Mouse (Mus musculus): ENCODE results near the gene Zfp189. TPM values are rescaled to one million over a fixed set of nuclear protein-coding genes. Genes with fewer than 3 reads are reported as not detected.
"Not testable (repeated sequence)": the region's sequence is repeated elsewhere in the genome, so short reads cannot be mapped to it uniquely, and the experiment has no call there.

Gene Zfp189
- 11.6 and 12.3 TPM in 2 replicates for polyA plus RNA-seq (2016; fragmentation: Nextera tagmentation; extraction: Ambion mirVana)

GRCm38 (mm10) chr4:49520572-49521340, at the start of gene Zfp189, which contains the start of gene Mrpl50:
Gene Zfp189 (plus strand): TSS chr4:49521176.
Gene Mrpl50 (minus strand): TSS chr4:49521093.
- WGBS, result under 1% methylated on average over 41 of the region's 41 CpGs
- no peaks in the 10 kb centered on the region for H3K9me3 ChIP-seq (replicated peaks)
- H3K4me1 ChIP-seq, result peaks cover 29% of the 10 kb centered on the region
- peak within 1 kb of the TSS; percentile 90 for H3K27ac ChIP-seq (replicated peaks)
- H3K4me3 ChIP-seq, result peak within 1 kb of the TSS; percentile 75
- no peaks in the 10 kb centered on the region for H3K27me3 ChIP-seq (ENCODE audit: low read depth, poor library complexity, severe bottlenecking)
- DNase-seq (ENCODE audit: low spot score), result peak; percentile 94
- H3K36me3 ChIP-seq, result peaks cover 46% of the 10 kb centered on the region

GRCm38 (mm10) chr4:49473435-49474100, 47.4 kb upstream of the Zfp189 start, which contains the start of gene Acnat1:
Gene Acnat1 (minus strand): TSS chr4:49473912.
- Histone ChIP-seq H3K4me3 (no peak within 1 kb of the TSS), H3K27ac (replicated peaks) (no peak within 1 kb of the TSS), H3K27me3 (ENCODE audit: low read depth, poor library complexity, severe bottlenecking) (no peaks in the 10 kb centered on the region), H3K36me3 (no peaks in the 10 kb centered on the region), H3K4me1 (peaks cover 9% of the 10 kb centered on the region), H3K9me3 (replicated peaks) (no peaks in the 10 kb centered on the region)
- no peak for DNase-seq (ENCODE audit: low spot score)
- 41% methylated on average over 3 of the region's 3 CpGs for WGBS

GRCm38 (mm10) chr4:49474583-49474982, 46.4 kb upstream of the Zfp189 start:
- Histone ChIP-seq H3K27me3 (ENCODE audit: low read depth, poor library complexity, severe bottlenecking) (no peaks in the 10 kb centered on the region), H3K4me1 (peaks cover 15% of the 10 kb centered on the region), H3K27ac (replicated peaks) (no peak overlapping the region), H3K4me3 (no peak overlapping the region), H3K36me3 (no peaks in the 10 kb centered on the region), H3K9me3 (replicated peaks) (no peaks in the 10 kb centered on the region)
- no peak for DNase-seq (ENCODE audit: low spot score)

DNA sequence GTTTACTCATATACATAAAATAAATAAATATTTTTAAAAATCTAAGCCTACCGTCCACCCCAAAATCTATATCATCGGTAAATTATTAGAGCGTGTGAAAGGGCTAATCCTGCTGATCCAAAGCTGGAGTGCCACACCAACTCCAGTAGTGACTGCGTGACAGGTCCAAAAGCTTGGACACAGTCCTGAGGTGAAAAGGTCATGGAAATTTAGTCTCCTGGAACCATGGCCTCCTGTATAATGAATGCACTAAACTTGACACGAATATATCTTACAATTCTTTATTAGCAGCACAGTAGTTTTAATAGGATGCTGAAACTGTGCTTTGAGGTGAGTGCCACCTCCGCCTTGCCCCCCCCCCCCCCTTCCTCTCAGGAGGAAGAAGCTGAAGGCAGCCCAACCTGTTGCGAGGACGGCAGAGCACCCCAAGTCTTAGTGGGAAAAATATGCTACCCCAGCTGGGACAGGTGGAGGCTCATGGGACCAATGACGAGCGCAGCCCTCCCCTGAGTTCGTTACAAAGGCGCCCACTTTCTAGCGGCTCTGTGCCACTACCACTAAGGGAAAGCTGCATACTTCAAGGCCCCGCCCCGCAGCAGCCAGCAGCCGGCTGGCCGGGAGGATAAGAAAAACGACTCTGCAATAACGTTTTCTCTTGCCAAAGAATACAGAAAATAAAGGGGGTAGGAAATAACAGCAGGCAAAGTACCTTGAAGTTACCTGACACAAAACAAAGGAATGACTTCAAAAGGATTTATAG, 42.7 kb upstream of the Zfp189 start:
- H3K4me3 ChIP-seq, result peak overlapping the region; percentile 43
- peak; percentile 20 for DNase-seq (ENCODE audit: low spot score)
- H3K36me3 ChIP-seq, result no peaks in the 10 kb centered on the region
- H3K4me1 ChIP-seq, result peaks cover 24% of the 10 kb centered on the region
- WGBS, result 23% methylated on average over 19 of the region's 19 CpGs
- 0 out of 2 replicates have a peak overlapping the region, but pooled peaks have one; percentile 33 for H3K27ac ChIP-seq (replicated peaks)
- H3K27me3 ChIP-seq (ENCODE audit: low read depth, poor library complexity, severe bottlenecking), result no peaks in the 10 kb centered on the region
- no peaks in the 10 kb centered on the region for H3K9me3 ChIP-seq (replicated peaks)

GRCm38 (mm10) chr4:49479035-49479434, 41.9 kb upstream of the Zfp189 start:
- H3K4me1 ChIP-seq, result peaks cover 21% of the 10 kb centered on the region
- not testable (repeated sequence) for H3K4me3 ChIP-seq; DNase-seq (ENCODE audit: low spot score); H3K9me3 ChIP-seq (replicated peaks); H3K27me3 ChIP-seq (ENCODE audit: low read depth, poor library complexity, severe bottlenecking); H3K36me3 ChIP-seq; H3K27ac ChIP-seq (replicated peaks)
- 10% methylated on average over 2 of the region's 2 CpGs for WGBS

DNA sequence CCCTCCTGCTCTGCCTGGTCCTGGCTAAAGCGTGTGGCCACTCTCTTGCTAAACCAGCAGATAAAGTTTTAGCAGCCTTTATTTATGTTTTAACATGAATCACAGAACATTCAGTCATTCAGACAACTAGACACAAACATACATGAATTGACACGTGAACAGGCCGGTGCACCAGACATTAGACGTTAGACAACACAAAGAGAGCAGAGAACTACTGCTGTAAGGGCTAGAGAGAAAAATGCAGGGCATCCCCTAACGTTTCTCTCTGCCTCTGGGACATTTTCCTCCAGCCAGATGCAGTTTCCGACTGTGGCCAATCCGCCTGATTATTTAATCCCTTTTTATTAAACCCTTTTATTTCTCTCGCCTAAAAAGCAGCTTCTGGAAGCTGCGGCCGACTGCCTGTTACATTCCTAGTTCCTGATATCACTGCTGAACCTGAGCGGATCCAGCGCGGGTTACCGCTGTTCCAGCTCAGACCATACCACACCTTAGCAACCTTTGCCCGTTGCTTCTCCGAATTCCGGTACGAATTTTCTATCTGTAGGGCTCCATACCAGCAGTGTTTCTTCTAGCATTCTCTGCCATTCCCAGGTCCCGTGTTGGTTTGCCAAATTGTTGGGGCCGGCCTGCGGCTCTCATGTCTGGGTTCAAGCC, 40.7 kb upstream of the Zfp189 start:
- Histone ChIP-seq H3K36me3 (no peaks in the 10 kb centered on the region), H3K4me1 (peaks cover 21% of the 10 kb centered on the region), H3K4me3 (no peak overlapping the region), H3K27ac (replicated peaks) (no peak overlapping the region), H3K27me3 (ENCODE audit: low read depth, poor library complexity, severe bottlenecking) (no peaks in the 10 kb centered on the region), H3K9me3 (replicated peaks) (no peaks in the 10 kb centered on the region)
- 26% methylated on average over 21 of the region's 21 CpGs for WGBS
- DNase-seq (ENCODE audit: low spot score), result peak; percentile 14

DNA sequence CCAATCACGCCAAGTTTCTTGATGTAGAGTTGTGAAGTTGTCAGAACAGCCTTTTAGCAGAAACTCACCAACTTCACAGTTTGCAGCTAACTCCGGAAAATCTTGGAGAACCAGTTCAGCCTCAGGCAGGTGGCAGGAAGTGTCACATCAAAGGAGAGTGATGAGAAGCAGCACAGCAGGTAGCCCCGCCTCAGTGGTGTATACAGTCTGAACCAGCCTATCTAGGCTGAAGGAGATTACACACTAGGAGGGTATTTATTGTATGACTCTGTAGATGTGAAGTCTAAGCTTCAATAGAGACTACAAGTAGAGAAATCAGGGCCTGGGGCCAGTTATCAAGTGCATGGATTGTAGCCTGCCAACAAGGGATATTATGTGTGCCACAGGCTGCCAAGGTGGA, 40.1 kb upstream of the Zfp189 start:
- Histone ChIP-seq H3K36me3 (no peaks in the 10 kb centered on the region), H3K4me3 (no peak overlapping the region), H3K4me1 (peaks cover 21% of the 10 kb centered on the region), H3K9me3 (replicated peaks) (no peaks in the 10 kb centered on the region), H3K27me3 (ENCODE audit: low read depth, poor library complexity, severe bottlenecking) (no peaks in the 10 kb centered on the region), H3K27ac (replicated peaks) (no peak overlapping the region)
- no peak for DNase-seq (ENCODE audit: low spot score)
- 54% methylated on average over 3 of the region's 3 CpGs for WGBS

DNA sequence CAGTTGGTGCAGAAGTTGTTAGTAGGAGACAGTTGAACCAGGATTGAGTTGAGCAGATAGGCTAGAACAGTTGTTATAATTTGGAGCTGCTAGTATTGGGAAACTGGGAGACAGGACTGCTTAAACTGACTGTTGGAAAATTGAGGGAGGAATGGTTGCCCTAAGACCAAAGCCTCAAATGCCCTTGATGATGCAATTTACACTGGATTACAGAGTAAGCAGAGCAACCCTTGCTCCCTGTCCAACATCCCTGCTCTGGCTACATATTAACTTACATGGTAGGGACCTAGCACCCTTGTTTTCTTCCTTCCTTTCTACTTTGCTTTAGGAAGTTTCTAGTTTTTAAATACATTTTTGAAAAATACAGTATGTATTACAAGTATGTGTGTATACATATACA, 35.5 kb upstream of the Zfp189 start:
- H3K36me3 ChIP-seq, result no peaks in the 10 kb centered on the region
- no peaks in the 10 kb centered on the region for H3K9me3 ChIP-seq (replicated peaks)
- no peak for DNase-seq (ENCODE audit: low spot score)
- no peak overlapping the region for H3K4me3 ChIP-seq
- no peaks in the 10 kb centered on the region for H3K27me3 ChIP-seq (ENCODE audit: low read depth, poor library complexity, severe bottlenecking)
- H3K4me1 ChIP-seq, result peaks cover 5% of the 10 kb centered on the region; the same call in 1 of the 2 replicates
- H3K27ac ChIP-seq (replicated peaks), result no peak overlapping the region

DNA sequence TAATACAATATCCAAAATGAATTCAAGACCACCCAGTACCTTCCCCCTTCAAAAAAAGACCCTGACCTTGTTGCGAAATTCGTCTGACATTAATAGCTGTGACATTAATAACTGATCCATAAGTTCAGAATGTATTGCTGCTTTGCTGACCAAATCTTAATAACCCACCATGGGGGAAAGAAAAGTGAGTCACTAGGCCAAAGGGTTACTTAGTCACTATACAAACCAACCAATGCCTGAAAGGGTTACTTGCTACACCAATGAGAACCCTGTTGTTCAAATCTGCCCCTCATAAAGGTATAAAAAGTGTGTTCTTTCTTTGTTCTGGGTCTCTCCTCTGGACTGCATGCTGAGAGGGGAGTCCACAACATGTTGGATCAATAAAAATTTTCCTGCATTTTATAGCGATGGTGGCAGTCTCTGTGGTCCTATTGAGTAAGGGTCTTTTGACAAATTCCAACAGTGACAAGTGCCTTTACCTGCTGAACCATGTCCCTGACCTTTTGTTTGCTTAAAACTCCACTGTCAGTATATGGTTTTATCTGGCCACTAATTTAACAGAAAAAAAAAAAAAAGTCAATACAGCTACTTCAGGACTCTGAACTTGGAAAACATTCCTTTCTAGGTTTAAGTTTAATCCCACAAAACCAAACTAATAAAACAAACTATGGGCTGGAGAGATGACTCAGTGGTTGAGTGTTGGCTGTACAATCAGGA, 34.9 kb upstream of the Zfp189 start:
- not testable (repeated sequence) for DNase-seq (ENCODE audit: low spot score); H3K4me1 ChIP-seq; H3K27me3 ChIP-seq (ENCODE audit: low read depth, poor library complexity, severe bottlenecking); H3K27ac ChIP-seq (replicated peaks); H3K4me3 ChIP-seq; H3K9me3 ChIP-seq (replicated peaks); H3K36me3 ChIP-seq
- WGBS, result 82% methylated on average over 3 of the region's 3 CpGs

GRCm38 (mm10) chr4:49503563-49503962, 17.4 kb upstream of the Zfp189 start:
- H3K27me3 ChIP-seq (ENCODE audit: low read depth, poor library complexity, severe bottlenecking), result no peaks in the 10 kb centered on the region
- H3K9me3 ChIP-seq (replicated peaks), result no peaks in the 10 kb centered on the region
- H3K4me3 ChIP-seq, result no peak overlapping the region
- 96% methylated on average over 1 of the region's 1 CpGs for WGBS
- H3K27ac ChIP-seq (replicated peaks), result no peak overlapping the region
- no peak for DNase-seq (ENCODE audit: low spot score)
- H3K36me3 ChIP-seq, result no peaks in the 10 kb centered on the region
- no peaks in the 10 kb centered on the region for H3K4me1 ChIP-seq

GRCm38 (mm10) chr4:49506386-49506785, 14.6 kb upstream of the Zfp189 start, which contains the start of gene Baat:
Gene Baat (minus strand): TSS chr4:49506557.
- no peaks in the 10 kb centered on the region for H3K36me3 ChIP-seq
- WGBS, result 85% methylated on average over 3 of the region's 3 CpGs
- no peaks in the 10 kb centered on the region for H3K9me3 ChIP-seq (replicated peaks)
- no peaks in the 10 kb centered on the region for H3K4me1 ChIP-seq
- DNase-seq (ENCODE audit: low spot score), result no peak
- H3K27me3 ChIP-seq (ENCODE audit: low read depth, poor library complexity, severe bottlenecking), result no peaks in the 10 kb centered on the region
- H3K4me3 ChIP-seq, result no peak within 1 kb of the TSS
- H3K27ac ChIP-seq (replicated peaks), result no peak within 1 kb of the TSS

DNA sequence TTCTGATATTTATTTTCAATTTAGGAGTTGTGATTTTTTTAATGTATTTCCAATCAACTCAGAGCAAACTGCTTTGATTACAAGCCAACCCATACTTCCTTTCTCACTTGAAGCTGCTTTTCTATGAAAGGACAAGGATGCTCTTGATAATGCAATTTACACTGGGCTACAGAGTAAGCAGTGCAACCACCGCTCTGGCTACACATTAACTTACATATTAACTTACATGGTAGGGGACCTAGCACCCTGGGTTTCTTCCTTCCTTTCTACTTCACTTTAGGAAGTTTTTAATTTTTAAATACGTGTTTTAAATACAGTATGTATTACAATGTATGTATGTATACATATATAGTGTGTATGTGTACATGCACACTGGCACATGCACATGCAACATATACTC, 11.8 kb upstream of the Zfp189 start:
- Histone ChIP-seq H3K27ac (replicated peaks) (no peak overlapping the region), H3K4me1 (no peaks in the 10 kb centered on the region)
- 90% methylated on average over 2 of the region's 2 CpGs for WGBS

More for the DNA sequence above, 11.8 kb upstream of the Zfp189 start:
- no peak for DNase-seq (ENCODE audit: low spot score)
- Histone ChIP-seq H3K9me3 (replicated peaks) (no peaks in the 10 kb centered on the region), H3K36me3 (peaks cover 24% of the 10 kb centered on the region), H3K27me3 (ENCODE audit: low read depth, poor library complexity, severe bottlenecking) (no peaks in the 10 kb centered on the region), H3K4me3 (no peak overlapping the region)
